Mouse (Mus musculus): ENCODE data around the gene Snap47. TPM values are rescaled to one million over a fixed set of nuclear protein-coding genes. Genes with fewer than 3 reads are reported as not detected.

Snap47 gene
- total and polyA plus RNA-seq, 3 experiments, result 95.9 to 102 (median 101) TPM

GRCm38 (mm10) chr11:59364417-59364816 is 86.6 kb downstream of the Snap47 start:
- Histone ChIP-seq H3K4me1 (ENCODE audit: control insufficient read depth in 1 of 2, insufficient read depth in 2 of 2) (peaks cover 0 to under 1% of the 10 kb centered on the region in 2 experiments; a peak in 3 of 4 replicates), H3K4me2 (ENCODE audit: insufficient read depth, low read depth, poor library complexity, severe bottlenecking) (no peak overlapping the region), H3K27ac (ENCODE audit: insufficient read depth, low read depth) (no peak overlapping the region), H3K79me2 (replicated peaks; ENCODE audit: control insufficient read depth, extremely low read depth, insufficient read depth, poor library complexity, severe bottlenecking) (no peaks in the 10 kb centered on the region), H3K36me3 (replicated peaks in 1 of 2; ENCODE audit: control insufficient read depth in 1 of 2, insufficient read depth in 1 of 2, low read length in 1 of 2) (no peaks in the 10 kb centered on the region), H3K27me3 (replicated peaks) (peaks cover 18% of the 10 kb centered on the region), H3K4me3 (replicated peaks in 1 of 3; ENCODE audit: low read depth in 2 of 3, low read length in 2 of 3, poor library complexity in 1 of 3) (no peak overlapping the region), H3K9me3 (replicated peaks; ENCODE audit: low read length) (no peaks in the 10 kb centered on the region), H3K9ac (ENCODE audit: insufficient read depth, low read depth) (no peak overlapping the region)
- in situ Hi-C loops (cut with MboI; ENCODE audit: low pct_ligation_motif_present, low pct_unique_long_range_greater_than_20kb, low sequenced_read_pairs), result loop anchor here (10.0 kb wide), 1 partner anchor 50 kb away; no protein-coding TSS in a partner anchor
- dilution Hi-C loops (cut with MboI; ENCODE audit: extremely low pct_ligation_motif_present, extremely low pct_unique_long_range_greater_than_20kb, low sequenced_read_pairs), result no loop called here
- no peak for TF ChIP-seq CTCF (conservative IDR thresholded peaks at IDR 0.05 in 1 of 2, IDR thresholded peaks at IDR 0.05 in 1 of 2; ENCODE audit: low read depth in 2 of 2, low read length in 2 of 2)
- no peak for TF ChIP-seq MYC (IDR thresholded peaks at IDR 0.05; ENCODE audit: low read depth, low read length)
- no peak for TF ChIP-seq ETS1 (conservative IDR thresholded peaks at IDR 0.05; ENCODE audit: low read depth, low read length)
- no peak for DNase-seq (ENCODE audit: extremely low read depth)

- H3K36me3 ChIP-seq (replicated peaks in 1 of 2; ENCODE audit: control insufficient read depth in 1 of 2, insufficient read depth in 1 of 2, low read length in 1 of 2), result no peaks in the 10 kb centered on the region
- in situ Hi-C loops (cut with MboI; ENCODE audit: low pct_ligation_motif_present, low pct_unique_long_range_greater_than_20kb, low sequenced_read_pairs), result loop anchor here (10.0 kb wide), 1 partner anchor 49 kb away; no protein-coding TSS in a partner anchor
Observed at GRCm38 (mm10) chr11:59364007-59364406, 87.0 kb downstream of the Snap47 start.

GRCm38 (mm10) chr11:59361291-59361690 is 89.7 kb downstream of the Snap47 start:
- H3K4me3 ChIP-seq (replicated peaks in 1 of 3; ENCODE audit: low read depth in 2 of 3, low read length in 2 of 3, poor library complexity in 1 of 3), result no peak overlapping the region
- no peaks in the 10 kb centered on the region for H3K79me2 ChIP-seq (replicated peaks; ENCODE audit: control insufficient read depth, extremely low read depth, insufficient read depth, poor library complexity, severe bottlenecking)
- H3K27me3 ChIP-seq (replicated peaks), result peaks cover 31% of the 10 kb centered on the region
- dilution Hi-C loops (cut with MboI; ENCODE audit: extremely low pct_ligation_motif_present, extremely low pct_unique_long_range_greater_than_20kb, low sequenced_read_pairs), result no loop called here
- no peak overlapping the region for H3K9ac ChIP-seq (ENCODE audit: insufficient read depth, low read depth)
- H3K27ac ChIP-seq (ENCODE audit: insufficient read depth, low read depth), result no peak overlapping the region
- H3K9me3 ChIP-seq (replicated peaks; ENCODE audit: low read length), result peaks cover 8% of the 10 kb centered on the region
- in situ Hi-C loops (cut with MboI; ENCODE audit: low pct_ligation_motif_present, low pct_unique_long_range_greater_than_20kb, low sequenced_read_pairs), result loop anchor here (10.0 kb wide), 1 partner anchor 46 kb away; no protein-coding TSS in a partner anchor
- no peaks in the 10 kb centered on the region for H3K36me3 ChIP-seq (replicated peaks in 1 of 2; ENCODE audit: control insufficient read depth in 1 of 2, insufficient read depth in 1 of 2, low read length in 1 of 2)
- H3K4me2 ChIP-seq (ENCODE audit: insufficient read depth, low read depth, poor library complexity, severe bottlenecking), result no peak overlapping the region
- H3K4me1 ChIP-seq (ENCODE audit: control insufficient read depth in 1 of 2, insufficient read depth in 2 of 2), result no peaks in the 10 kb centered on the region; a peak in 1 of 4 replicates
- DNase-seq (ENCODE audit: extremely low read depth), result no peak
- no peak for TF ChIP-seq ZNF384 (IDR thresholded peaks at IDR 0.05; ENCODE audit: low read depth, low read length)
- TF ChIP-seq CHD1 (IDR thresholded peaks at IDR 0.05; ENCODE audit: low read depth, low read length), result no peak
- no peak for TF ChIP-seq ETS1 (conservative IDR thresholded peaks at IDR 0.05; ENCODE audit: low read depth, low read length)
- no peak for TF ChIP-seq KAT2A (IDR thresholded peaks at IDR 0.05; ENCODE audit: insufficient replicate concordance, low read length)
- TF ChIP-seq CTCF (conservative IDR thresholded peaks at IDR 0.05 in 1 of 2, IDR thresholded peaks at IDR 0.05 in 1 of 2; ENCODE audit: low read depth in 2 of 2, low read length in 2 of 2), result no peak
- TF ChIP-seq HCFC1 (IDR thresholded peaks at IDR 0.05; ENCODE audit: low read depth, low read length), result no peak
- TF ChIP-seq MAFK (IDR thresholded peaks at IDR 0.05; ENCODE audit: insufficient replicate concordance, low read length), result no peak
- no peak for TF ChIP-seq UBTF (IDR thresholded peaks at IDR 0.05; ENCODE audit: low read depth, low read length)
- no peak for TF ChIP-seq JUN (IDR thresholded peaks at IDR 0.05; ENCODE audit: insufficient read depth, low read depth, low read length)
- no peak for TF ChIP-seq IRF4 (IDR thresholded peaks at IDR 0.05; ENCODE audit: low read depth, low read length)
- TF ChIP-seq NRF1 (IDR thresholded peaks at IDR 0.05; ENCODE audit: low read depth, low read length), result no peak
- no peak for TF ChIP-seq NELFE (IDR thresholded peaks at IDR 0.05; ENCODE audit: low read depth, low read length)
- TF ChIP-seq MYC (IDR thresholded peaks at IDR 0.05; ENCODE audit: low read depth, low read length), result no peak
- TF ChIP-seq MAX (IDR thresholded peaks at IDR 0.05; ENCODE audit: low read length), result no peak
- no peak for TF ChIP-seq USF1 (IDR thresholded peaks at IDR 0.05; ENCODE audit: low read depth, low read length)
- no peak for TF ChIP-seq BHLHE40 (IDR thresholded peaks at IDR 0.05; ENCODE audit: low read depth, low read length)
- TF ChIP-seq TCF12 (IDR thresholded peaks at IDR 0.05; ENCODE audit: low read depth, low read length), result no peak
- no peak for TF ChIP-seq JUND (conservative IDR thresholded peaks at IDR 0.05; ENCODE audit: low read depth, low read length)

More at GRCm38 (mm10) chr11:59364007-59364406, 87.0 kb downstream of the Snap47 start:
- TF ChIP-seq POLR2A (IDR thresholded peaks at IDR 0.05; ENCODE audit: low read depth, low read length), result no peak
- TF ChIP-seq TBP (conservative IDR thresholded peaks at IDR 0.05; ENCODE audit: low read depth, low read length), result no peak
- no peak for TF ChIP-seq HCFC1 (IDR thresholded peaks at IDR 0.05; ENCODE audit: low read depth, low read length)
- no peak for TF ChIP-seq SMC3 (IDR thresholded peaks at IDR 0.05; ENCODE audit: low read depth, low read length)
- TF ChIP-seq MXI1 (IDR thresholded peaks at IDR 0.05; ENCODE audit: low read depth, low read length), result no peak
- no peak for TF ChIP-seq USF2 (conservative IDR thresholded peaks at IDR 0.05; ENCODE audit: low read depth, low read length)
- TF ChIP-seq ZNF384 (IDR thresholded peaks at IDR 0.05; ENCODE audit: low read depth, low read length), result no peak
- TF ChIP-seq USF1 (IDR thresholded peaks at IDR 0.05; ENCODE audit: low read depth, low read length), result no peak
- no peak for TF ChIP-seq MAFK (IDR thresholded peaks at IDR 0.05; ENCODE audit: insufficient replicate concordance, low read length)
- no peak for TF ChIP-seq JUN (IDR thresholded peaks at IDR 0.05; ENCODE audit: insufficient read depth, low read depth, low read length)
- no peak for TF ChIP-seq MYC (IDR thresholded peaks at IDR 0.05; ENCODE audit: low read depth, low read length)
- no peak for TF ChIP-seq ELF1 (IDR thresholded peaks at IDR 0.05; ENCODE audit: low read depth, low read length)
- no peak for TF ChIP-seq E2F4 (IDR thresholded peaks at IDR 0.05; ENCODE audit: insufficient replicate concordance, low read depth, low read length)
- no peak for TF ChIP-seq JUND (conservative IDR thresholded peaks at IDR 0.05; ENCODE audit: low read depth, low read length)
- no peak for TF ChIP-seq ZKSCAN1 (IDR thresholded peaks at IDR 0.05; ENCODE audit: borderline replicate concordance, low read depth, low read length)
- TF ChIP-seq IRF4 (IDR thresholded peaks at IDR 0.05; ENCODE audit: low read depth, low read length), result no peak
- no peak for TF ChIP-seq BHLHE40 (IDR thresholded peaks at IDR 0.05; ENCODE audit: low read depth, low read length)
- no peak for TF ChIP-seq RCOR1 (conservative IDR thresholded peaks at IDR 0.05; ENCODE audit: low read depth, low read length)
- TF ChIP-seq EP300 (IDR thresholded peaks at IDR 0.05; ENCODE audit: low read length), result no peak
- TF ChIP-seq MEF2A (IDR thresholded peaks at IDR 0.05; ENCODE audit: borderline replicate concordance, low read depth, low read length), result no peak
- H3K4me3 ChIP-seq (replicated peaks in 1 of 3; ENCODE audit: low read depth in 2 of 3, low read length in 2 of 3, poor library complexity in 1 of 3), result no peak overlapping the region
- DNase-seq (ENCODE audit: extremely low read depth), result no peak
- no peak overlapping the region for H3K27ac ChIP-seq (ENCODE audit: insufficient read depth, low read depth)
- H3K27me3 ChIP-seq (replicated peaks), result peaks cover 18% of the 10 kb centered on the region
- H3K4me1 ChIP-seq (ENCODE audit: control insufficient read depth in 1 of 2, insufficient read depth in 2 of 2), result no peaks in the 10 kb centered on the region; a peak in 1 of 4 replicates
- H3K9ac ChIP-seq (ENCODE audit: insufficient read depth, low read depth), result no peak overlapping the region
- H3K9me3 ChIP-seq (replicated peaks; ENCODE audit: low read length), result no peaks in the 10 kb centered on the region
- no peak overlapping the region for H3K4me2 ChIP-seq (ENCODE audit: insufficient read depth, low read depth, poor library complexity, severe bottlenecking)
- dilution Hi-C loops (cut with MboI; ENCODE audit: extremely low pct_ligation_motif_present, extremely low pct_unique_long_range_greater_than_20kb, low sequenced_read_pairs), result no loop called here
- no peaks in the 10 kb centered on the region for H3K79me2 ChIP-seq (replicated peaks; ENCODE audit: control insufficient read depth, extremely low read depth, insufficient read depth, poor library complexity, severe bottlenecking)

Measured in CH12.LX (cell line).